Mouse (Mus musculus): ENCODE measurements around the gene Mvd. TPM values are rescaled to one million over a fixed set of nuclear protein-coding genes. Genes with fewer than 3 reads are reported as not detected.

The Mvd gene
- total RNA-seq, 2 experiments from 2014 or later: 20.1 to 20.3 TPM

Small RNAs within 50 kb of the gene (microRNA-seq; reads per million reads assigned to microRNA genes)
- 0 reads per million in 2 experiments for gene Gm24366 (ENCODE audit: borderline number of aligned reads in 2 of 2)

Other genes starting within 250 kb of the Mvd start
- gene Zfpm1, start 161.3 kb downstream of the Mvd start, total RNA-seq (2021): 10 to 100 TPM; 11.8 to 14.2 TPM
- gene Trhr2, start 82.7 kb downstream of the Mvd start, total RNA-seq (2021): not detected
- gene Zc3h18, start 66.8 kb downstream of the Mvd start, total RNA-seq (2021): 10 to 100 TPM; 39.9 to 45.1 TPM
- not detected for gene Il17c, start 21.4 kb downstream of the Mvd start, total RNA-seq (2021)
- gene Cyba, start 10.5 kb downstream of the Mvd start, total RNA-seq (2021): 10 to 100 TPM; 29.0 to 53.7 TPM
- gene Snai3, start 17.3 kb upstream of the Mvd start, total RNA-seq (2021): not detected
- gene Rnf166, start 32.6 kb upstream of the Mvd start, total RNA-seq (2021): 10 to 100 TPM; 39.1 to 66.6 TPM
- gene Ctu2, start 32.7 kb upstream of the Mvd start, total RNA-seq (2021): 10 to 100 TPM; 20.8 to 24.2 TPM
- 10 to 100 TPM; 14.1 to 28.4 TPM for gene Piezo1, start 107.9 kb upstream of the Mvd start, total RNA-seq (2021)
- gene Cdt1, start 124.6 kb upstream of the Mvd start, total RNA-seq (2021): 1 to 10 TPM; 4.7 to 4.9 TPM
- gene Aprt, start 133.5 kb upstream of the Mvd start, total RNA-seq (2021): 10 to 100 TPM; 71.3 to 71.7 TPM
- 1 to 10 TPM; 5.0 to 6.1 TPM for gene Galns, start 168.0 kb upstream of the Mvd start, total RNA-seq (2021)
- gene Trappc2l, start 168.2 kb upstream of the Mvd start, total RNA-seq (2021): 10 to 100 TPM; 63.1 to 64.5 TPM
- not detected for gene Pabpn1l, start 179.3 kb upstream of the Mvd start, total RNA-seq (2021)